Mouse (Mus musculus): ENCODE data around the gene Dusp18. TPM values are rescaled to one million over a fixed set of nuclear protein-coding genes. Genes with fewer than 3 reads are reported as not detected.

Gene Dusp18
- 0.45 and 0.64 TPM in 2 replicates for polyA plus RNA-seq (2015; fragmentation: Nextera tagmentation; extraction: Ambion mirVana)

DNA sequence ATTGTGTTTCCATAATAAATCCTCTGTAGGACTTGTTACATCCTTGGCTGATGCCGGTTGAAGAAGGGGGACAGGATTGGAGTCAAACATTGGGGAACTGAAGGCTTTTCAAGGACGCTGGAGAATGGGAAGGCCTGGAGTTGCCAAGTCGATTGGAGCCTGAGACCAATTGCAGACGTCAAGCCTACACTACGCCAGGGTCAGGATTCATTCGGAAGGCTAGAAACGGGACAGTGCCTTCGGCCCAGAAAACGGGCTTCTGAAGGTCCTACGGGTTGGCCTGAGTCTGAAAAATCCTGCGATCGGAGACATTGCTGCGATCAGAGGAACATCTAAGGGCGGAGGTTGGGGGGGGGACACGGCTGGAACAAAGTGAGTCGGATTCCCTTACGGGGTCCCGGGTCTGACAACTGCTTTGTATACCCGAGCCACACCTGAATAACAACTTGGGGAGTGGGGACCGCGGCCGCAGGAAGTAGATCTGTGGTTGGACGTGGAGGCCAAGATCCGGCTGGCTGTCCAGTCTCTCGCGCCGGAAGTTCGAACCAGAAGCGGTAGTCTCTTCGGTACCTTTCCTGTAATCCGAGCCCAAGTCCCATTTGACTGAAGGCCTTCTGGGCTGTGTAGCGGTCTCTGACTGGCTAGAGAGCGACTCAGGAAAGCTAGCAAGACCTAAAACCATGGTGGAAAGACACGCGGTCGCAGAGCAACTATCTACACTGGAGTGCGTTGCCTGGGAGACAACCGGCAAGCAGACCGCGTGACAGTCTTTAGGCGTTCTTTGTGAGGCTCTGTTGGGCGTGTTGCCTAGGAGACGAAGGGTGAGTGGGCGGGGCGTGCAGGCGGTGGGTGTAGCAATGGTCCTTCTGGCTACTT lies at the start of gene Dusp18, which contains the start of gene 4921536K21Rik:
TSS of gene Dusp18 (plus strand) at position 835 of the 876 bp plus-strand sequence.
TSS of gene 4921536K21Rik (minus strand) at position 693 of the 876 bp plus-strand sequence.

GRCm38 (mm10) chr11:3863454-3864112 lies 31.5 kb upstream of the Dusp18 start, which contains the start of gene Osbp2:
Gene Osbp2 (minus strand): TSS chr11:3863903.

GRCm38 (mm10) chr11:3914109-3914840 lies 19.2 kb downstream of the Dusp18 start, which contains the start of gene Slc35e4:
Gene Slc35e4 (minus strand): TSS chr11:3914664.

GRCm38 (mm10) chr11:3931511-3932211 lies 36.6 kb downstream of the Dusp18 start, which contains the start of gene Tcn2:
Gene Tcn2 (minus strand): TSS chr11:3932159.

Other genes with a start within 250 kb of the Dusp18 start
- gene Morc2a, start 246.0 kb upstream of the Dusp18 start, polyA plus RNA-seq (2015; fragmentation: Nextera tagmentation; extraction: Ambion mirVana) = 8.2 and 8.3 TPM in 2 replicates
- gene Osbp2, start 31.3 kb upstream of the Dusp18 start, polyA plus RNA-seq (2015; fragmentation: Nextera tagmentation; extraction: Ambion mirVana) = 0.05 and 0.13 TPM in 2 replicates
- gene 4921536K21Rik, start 142 bp upstream of the Dusp18 start, polyA plus RNA-seq (2015; fragmentation: Nextera tagmentation; extraction: Ambion mirVana) = 0.05 TPM in 1 of 2 replicates, not detected in the other
- 0.75 and 1.3 TPM in 2 replicates for gene Slc35e4, start 19.4 kb downstream of the Dusp18 start, polyA plus RNA-seq (2015; fragmentation: Nextera tagmentation; extraction: Ambion mirVana)
- 29.7 and 42.5 TPM in 2 replicates for gene Tcn2, start 36.9 kb downstream of the Dusp18 start, polyA plus RNA-seq (2015; fragmentation: Nextera tagmentation; extraction: Ambion mirVana)
- 48.6 and 53.0 TPM in 2 replicates for gene Pes1, start 68.7 kb downstream of the Dusp18 start, polyA plus RNA-seq (2015; fragmentation: Nextera tagmentation; extraction: Ambion mirVana)
- not detected in 2 replicates for gene 4930556J24Rik, start 81.5 kb downstream of the Dusp18 start, polyA plus RNA-seq (2015; fragmentation: Nextera tagmentation; extraction: Ambion mirVana)
- gene Gal3st1, start 88.4 kb downstream of the Dusp18 start, polyA plus RNA-seq (2015; fragmentation: Nextera tagmentation; extraction: Ambion mirVana) = 0.19 and 0.23 TPM in 2 replicates
- not detected in 2 replicates for gene Sec14l4, start 136.2 kb downstream of the Dusp18 start, polyA plus RNA-seq (2015; fragmentation: Nextera tagmentation; extraction: Ambion mirVana)
- not detected in 2 replicates for gene Sec14l3, start 169.6 kb downstream of the Dusp18 start, polyA plus RNA-seq (2015; fragmentation: Nextera tagmentation; extraction: Ambion mirVana)
- gene Mtfp1, start 200.2 kb downstream of the Dusp18 start, polyA plus RNA-seq (2015; fragmentation: Nextera tagmentation; extraction: Ambion mirVana) = 18.3 and 19.7 TPM in 2 replicates
- 6.6 and 8.4 TPM in 2 replicates for gene Sec14l2, start 228.2 kb downstream of the Dusp18 start, polyA plus RNA-seq (2015; fragmentation: Nextera tagmentation; extraction: Ambion mirVana)
- 9.7 and 13.6 TPM in 2 replicates for gene Rnf215, start 240.0 kb downstream of the Dusp18 start, polyA plus RNA-seq (2015; fragmentation: Nextera tagmentation; extraction: Ambion mirVana)

Measured in spleen, postnatal 0 days (tissue).